Mouse (Mus musculus): ENCODE data around the gene Spata13. TPM values are rescaled to one million over a fixed set of nuclear protein-coding genes. Genes with fewer than 3 reads are reported as not detected.

Spata13 gene
- polyA plus RNA-seq, 1 experiment from 2014 or later = 16.8 TPM

GRCm38 (mm10) chr14:60741490-60741981 is 107.7 kb downstream of the Spata13 start:
- Histone ChIP-seq H3K9me3 (replicated peaks; ENCODE audit: control insufficient read depth, low read length) (no peaks in the 10 kb centered on the region), H3K36me3 (ENCODE audit: control insufficient read depth, insufficient read depth, low read length) (peaks cover 5% of the 10 kb centered on the region), H3K27me3 (ENCODE audit: control insufficient read depth, insufficient read depth, low read length) (no peaks in the 10 kb centered on the region), H3K4me1 (ENCODE audit: control insufficient read depth, insufficient read depth, low read length) (peaks cover 65% of the 10 kb centered on the region), H3K4me3 (ENCODE audit: low read depth, low read length) (no peak overlapping the region), H3K9ac (ENCODE audit: low read depth, low read length) (0 out of 2 replicates have a peak overlapping the region, but pooled peaks have one; percentile 18), H3K4me2 (peak overlapping the region; percentile 6; the same call in 1 of the 2 replicates), H3K27ac (ENCODE audit: low read depth, low read length) (peak overlapping the region; percentile 81)
- 43% methylated on average over 6 of the region's 6 CpGs for WGBS (ENCODE audit: insufficient replicate concordance)
- peak; percentile 47; the same call in 1 of the 2 replicates for ATAC-seq (replicated peaks; ENCODE audit: insufficient number of reproducible peaks, low FRiP score, low TSS enrichment)

DNA sequence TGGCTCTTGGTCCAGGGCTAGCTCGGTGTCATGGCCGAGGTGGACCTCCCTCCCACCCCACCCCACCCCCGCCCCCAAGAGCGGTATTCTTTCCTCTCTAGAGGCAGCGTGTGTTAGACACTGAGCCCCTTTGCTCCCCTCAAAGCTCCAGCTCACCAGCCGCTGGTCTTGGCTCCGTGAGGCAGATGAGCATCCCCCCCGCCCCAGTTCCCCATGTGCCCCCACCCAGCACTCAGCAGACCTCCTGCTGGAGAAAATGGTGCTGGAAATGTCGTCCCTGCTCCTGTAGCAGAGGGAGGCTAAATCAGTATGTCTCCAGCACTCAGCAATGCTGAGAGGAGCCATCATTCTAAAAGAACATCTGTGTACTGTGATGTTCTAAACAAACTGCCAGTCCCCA is 109.9 kb downstream of the Spata13 start:
- Histone ChIP-seq H3K9ac (ENCODE audit: low read depth, low read length) (no peak overlapping the region), H3K4me1 (ENCODE audit: control insufficient read depth, insufficient read depth, low read length) (peaks cover 47% of the 10 kb centered on the region), H3K4me2 (no peak overlapping the region), H3K27me3 (ENCODE audit: control insufficient read depth, insufficient read depth, low read length) (no peaks in the 10 kb centered on the region), H3K9me3 (replicated peaks; ENCODE audit: control insufficient read depth, low read length) (no peaks in the 10 kb centered on the region), H3K36me3 (ENCODE audit: control insufficient read depth, insufficient read depth, low read length) (peaks cover 13% of the 10 kb centered on the region), H3K27ac (ENCODE audit: low read depth, low read length) (no peak overlapping the region; the same call in 1 of the 2 replicates), H3K4me3 (ENCODE audit: low read depth, low read length) (no peak overlapping the region)
- 72% methylated on average over 9 of the region's 9 CpGs for WGBS (ENCODE audit: insufficient replicate concordance)
- no peak for ATAC-seq (replicated peaks; ENCODE audit: insufficient number of reproducible peaks, low FRiP score, low TSS enrichment)

GRCm38 (mm10) chr14:60745201-60745600 is 111.4 kb downstream of the Spata13 start:
- Histone ChIP-seq H3K4me1 (ENCODE audit: control insufficient read depth, insufficient read depth, low read length) (peaks cover 41% of the 10 kb centered on the region), H3K9me3 (replicated peaks; ENCODE audit: control insufficient read depth, low read length) (no peaks in the 10 kb centered on the region), H3K27ac (ENCODE audit: low read depth, low read length) (peak overlapping the region; percentile 13; the same call in 1 of the 2 replicates), H3K4me3 (ENCODE audit: low read depth, low read length) (no peak overlapping the region), H3K4me2 (no peak overlapping the region), H3K9ac (ENCODE audit: low read depth, low read length) (peak overlapping the region; percentile 18; the same call in 1 of the 2 replicates), H3K27me3 (ENCODE audit: control insufficient read depth, insufficient read depth, low read length) (no peaks in the 10 kb centered on the region), H3K36me3 (ENCODE audit: control insufficient read depth, insufficient read depth, low read length) (peaks cover 13% of the 10 kb centered on the region)
- 53% methylated on average over 6 of the region's 6 CpGs for WGBS (ENCODE audit: insufficient replicate concordance)
- ATAC-seq (replicated peaks; ENCODE audit: insufficient number of reproducible peaks, low FRiP score, low TSS enrichment) = no peak

DNA sequence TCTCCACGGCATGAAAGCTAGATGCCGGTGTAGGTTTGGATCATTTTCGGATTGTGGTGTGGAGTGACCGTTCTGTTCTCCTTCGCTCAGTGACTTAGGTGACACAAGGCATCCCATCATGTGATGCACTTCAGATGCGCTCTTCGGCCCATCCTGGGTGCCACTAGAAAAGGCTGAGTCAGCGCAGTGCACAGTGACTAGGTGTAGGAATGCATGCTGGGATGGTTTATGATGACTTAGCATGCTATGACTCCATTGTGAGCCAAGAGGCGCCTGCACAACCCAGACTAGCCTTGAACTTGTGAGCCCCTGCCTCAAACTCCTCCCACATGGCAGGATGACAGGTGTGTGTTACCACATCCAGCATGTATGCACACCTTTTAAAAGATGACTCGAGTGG is 112.3 kb downstream of the Spata13 start:
- no peaks in the 10 kb centered on the region for H3K9me3 ChIP-seq (replicated peaks; ENCODE audit: control insufficient read depth, low read length)
- H3K4me3 ChIP-seq (ENCODE audit: low read depth, low read length) = no peak overlapping the region
- no peak for ATAC-seq (replicated peaks; ENCODE audit: insufficient number of reproducible peaks, low FRiP score, low TSS enrichment)
- H3K4me1 ChIP-seq (ENCODE audit: control insufficient read depth, insufficient read depth, low read length) = peaks cover 34% of the 10 kb centered on the region
- H3K27ac ChIP-seq (ENCODE audit: low read depth, low read length) = no peak overlapping the region
- H3K36me3 ChIP-seq (ENCODE audit: control insufficient read depth, insufficient read depth, low read length) = peaks cover 13% of the 10 kb centered on the region
- no peaks in the 10 kb centered on the region for H3K27me3 ChIP-seq (ENCODE audit: control insufficient read depth, insufficient read depth, low read length)
- no peak overlapping the region for H3K4me2 ChIP-seq
- H3K9ac ChIP-seq (ENCODE audit: low read depth, low read length) = no peak overlapping the region
- 93% methylated on average over 10 of the region's 10 CpGs for WGBS (ENCODE audit: insufficient replicate concordance)

DNA sequence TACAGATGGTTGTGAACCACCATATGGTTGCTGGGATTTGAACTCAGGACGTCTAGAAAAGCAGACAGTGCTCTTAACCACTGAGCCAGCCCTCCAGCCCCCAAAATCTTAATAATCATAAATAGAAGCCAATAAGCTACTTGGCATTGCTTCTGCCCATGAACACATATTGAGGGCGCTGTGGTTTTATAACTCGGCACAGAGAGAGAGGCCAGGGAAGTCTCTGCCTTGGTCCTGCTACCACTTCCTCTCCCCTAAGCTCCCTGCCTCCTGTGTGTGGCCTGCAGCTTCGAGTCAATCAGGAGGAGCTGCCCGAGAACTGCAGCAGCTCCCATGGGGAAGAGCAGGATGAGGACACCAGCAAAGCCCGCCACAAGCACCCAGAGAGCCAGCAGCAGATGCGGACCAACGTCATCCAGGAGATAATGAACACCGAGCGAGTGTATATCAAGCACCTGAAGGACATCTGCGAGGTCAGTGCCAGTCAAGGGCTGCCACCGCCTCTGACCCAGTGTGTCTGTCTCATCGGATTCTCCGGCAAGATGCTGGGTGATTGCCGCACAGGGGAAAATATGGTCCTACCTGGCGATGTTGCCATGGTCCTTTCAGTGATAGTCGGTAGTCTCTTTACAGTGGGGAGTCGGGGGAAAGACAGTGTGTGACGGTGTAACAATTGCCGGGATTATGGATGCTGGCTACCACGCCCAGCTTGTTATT is 113.5 kb downstream of the Spata13 start:
- Histone ChIP-seq H3K27me3 (ENCODE audit: control insufficient read depth, insufficient read depth, low read length) (no peaks in the 10 kb centered on the region), H3K36me3 (ENCODE audit: control insufficient read depth, insufficient read depth, low read length) (peaks cover 16% of the 10 kb centered on the region), H3K9me3 (replicated peaks; ENCODE audit: control insufficient read depth, low read length) (no peaks in the 10 kb centered on the region), H3K4me1 (ENCODE audit: control insufficient read depth, insufficient read depth, low read length) (peaks cover 22% of the 10 kb centered on the region), H3K27ac (ENCODE audit: low read depth, low read length) (no peak overlapping the region), H3K4me2 (no peak overlapping the region), H3K9ac (ENCODE audit: low read depth, low read length) (no peak overlapping the region), H3K4me3 (ENCODE audit: low read depth, low read length) (no peak overlapping the region)
- no peak for ATAC-seq (replicated peaks; ENCODE audit: insufficient number of reproducible peaks, low FRiP score, low TSS enrichment)
- 87% methylated on average over 21 of the region's 21 CpGs for WGBS (ENCODE audit: insufficient replicate concordance)

DNA sequence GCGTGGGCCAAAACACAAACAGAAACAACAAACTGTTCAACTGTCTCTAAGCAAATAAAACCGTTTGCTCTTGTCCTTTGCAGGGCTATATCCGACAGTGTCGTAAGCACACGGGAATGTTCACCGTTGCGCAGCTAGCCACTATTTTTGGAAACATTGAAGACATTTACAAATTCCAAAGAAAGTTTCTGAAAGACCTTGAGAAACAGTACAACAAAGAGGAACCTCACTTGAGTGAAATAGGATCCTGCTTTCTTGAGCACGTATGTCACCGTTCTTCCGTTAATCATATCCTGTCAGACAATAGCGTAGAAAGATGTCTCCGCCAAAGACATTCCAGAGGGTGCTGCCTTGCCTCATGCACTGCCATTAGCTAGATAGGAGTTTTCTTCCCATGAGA is 116.1 kb downstream of the Spata13 start:
- 0 out of 2 replicates have a peak, but pooled peaks cover 5% of the 10 kb centered on the region for H3K4me1 ChIP-seq (ENCODE audit: control insufficient read depth, insufficient read depth, low read length)
- no peak for ATAC-seq (replicated peaks; ENCODE audit: insufficient number of reproducible peaks, low FRiP score, low TSS enrichment)
- WGBS (ENCODE audit: insufficient replicate concordance) = 62% methylated on average over 12 of the region's 12 CpGs
- no peaks in the 10 kb centered on the region for H3K9me3 ChIP-seq (replicated peaks; ENCODE audit: control insufficient read depth, low read length)
- H3K4me3 ChIP-seq (ENCODE audit: low read depth, low read length) = no peak overlapping the region
- H3K27ac ChIP-seq (ENCODE audit: low read depth, low read length) = peak overlapping the region; percentile 18; the same call in 1 of the 2 replicates
- peaks cover 22% of the 10 kb centered on the region for H3K36me3 ChIP-seq (ENCODE audit: control insufficient read depth, insufficient read depth, low read length)
- H3K4me2 ChIP-seq = no peak overlapping the region
- H3K9ac ChIP-seq (ENCODE audit: low read depth, low read length) = 0 out of 2 replicates have a peak overlapping the region, but pooled peaks have one; percentile 28
- no peaks in the 10 kb centered on the region for H3K27me3 ChIP-seq (ENCODE audit: control insufficient read depth, insufficient read depth, low read length)

DNA sequence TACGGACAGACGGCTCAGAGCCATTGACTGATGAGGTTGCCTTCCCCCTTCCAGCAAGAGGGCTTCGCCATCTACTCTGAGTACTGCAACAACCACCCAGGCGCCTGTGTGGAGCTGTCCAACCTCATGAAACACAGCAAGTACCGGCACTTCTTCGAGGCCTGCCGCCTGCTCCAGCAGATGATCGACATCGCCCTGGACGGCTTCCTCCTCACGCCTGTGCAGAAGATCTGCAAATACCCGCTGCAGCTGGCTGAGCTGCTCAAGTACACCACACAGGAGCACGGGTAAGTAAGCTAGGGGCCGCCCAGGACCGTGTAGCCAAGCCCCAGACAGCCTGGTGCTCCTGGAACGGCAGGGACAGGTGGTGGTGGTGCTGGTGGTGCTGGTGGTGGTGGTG is 117.8 kb downstream of the Spata13 start:
- Histone ChIP-seq H3K9me3 (replicated peaks; ENCODE audit: control insufficient read depth, low read length) (no peaks in the 10 kb centered on the region), H3K4me2 (no peak overlapping the region), H3K36me3 (ENCODE audit: control insufficient read depth, insufficient read depth, low read length) (peaks cover 29% of the 10 kb centered on the region), H3K27ac (ENCODE audit: low read depth, low read length) (no peak overlapping the region), H3K27me3 (ENCODE audit: control insufficient read depth, insufficient read depth, low read length) (no peaks in the 10 kb centered on the region), H3K4me1 (ENCODE audit: control insufficient read depth, insufficient read depth, low read length) (0 out of 2 replicates have a peak, but pooled peaks cover 5% of the 10 kb centered on the region), H3K9ac (ENCODE audit: low read depth, low read length) (no peak overlapping the region), H3K4me3 (ENCODE audit: low read depth, low read length) (no peak overlapping the region)
- WGBS (ENCODE audit: insufficient replicate concordance) = 89% methylated on average over 16 of the region's 16 CpGs
- ATAC-seq (replicated peaks; ENCODE audit: insufficient number of reproducible peaks, low FRiP score, low TSS enrichment) = no peak

DNA sequence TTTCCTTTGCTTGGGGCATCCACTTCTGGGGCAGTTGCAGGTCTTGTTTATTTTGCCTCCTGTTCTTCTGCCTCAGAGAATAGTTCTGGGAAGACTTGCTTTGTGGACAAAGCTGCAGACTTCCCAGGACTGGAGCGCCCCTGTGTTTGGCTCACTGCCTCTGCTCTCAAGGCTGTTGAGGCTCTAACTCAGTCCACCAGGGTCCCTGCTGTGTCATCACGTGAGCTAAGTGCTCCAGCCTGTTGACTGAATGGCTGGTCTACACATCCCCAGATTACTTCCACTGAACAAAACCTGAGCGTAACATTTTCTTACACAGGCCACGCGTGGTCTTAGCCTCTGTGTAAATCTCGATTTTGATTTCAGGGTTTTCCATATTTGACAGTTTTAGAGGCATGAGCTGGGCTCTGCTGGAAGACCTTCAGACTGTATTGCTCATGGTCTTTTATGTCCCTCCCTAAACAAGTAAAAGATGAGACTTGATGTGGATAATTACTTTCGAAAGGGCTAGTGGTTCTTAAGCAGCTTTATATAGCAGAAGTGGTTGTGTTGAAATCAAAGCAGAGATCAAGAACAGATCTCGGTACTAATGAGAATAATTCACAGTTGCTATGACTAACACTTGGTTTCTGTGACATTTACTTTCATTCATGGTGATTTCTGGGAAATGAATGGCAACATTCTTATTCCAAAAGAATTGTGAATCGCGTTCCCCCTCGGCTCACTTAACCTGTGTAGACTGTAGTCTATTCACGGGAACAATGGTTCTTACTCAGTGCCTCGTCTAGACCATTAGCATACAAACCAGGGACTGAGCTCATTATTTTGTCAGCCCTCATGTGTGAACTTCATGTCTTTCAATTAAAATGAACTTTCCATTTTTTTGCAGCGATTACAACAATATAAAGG is 119.3 kb downstream of the Spata13 start:
- H3K36me3 ChIP-seq (ENCODE audit: control insufficient read depth, insufficient read depth, low read length) = peaks cover 21% of the 10 kb centered on the region
- no peak for ATAC-seq (replicated peaks; ENCODE audit: insufficient number of reproducible peaks, low FRiP score, low TSS enrichment)
- H3K4me2 ChIP-seq = no peak overlapping the region
- H3K9ac ChIP-seq (ENCODE audit: low read depth, low read length) = no peak overlapping the region
- 88% methylated on average over 14 of the region's 14 CpGs for WGBS (ENCODE audit: insufficient replicate concordance)
- no peaks in the 10 kb centered on the region for H3K27me3 ChIP-seq (ENCODE audit: control insufficient read depth, insufficient read depth, low read length)
- no peaks in the 10 kb centered on the region for H3K9me3 ChIP-seq (replicated peaks; ENCODE audit: control insufficient read depth, low read length)
- no peak overlapping the region for H3K4me3 ChIP-seq (ENCODE audit: low read depth, low read length)
- H3K4me1 ChIP-seq (ENCODE audit: control insufficient read depth, insufficient read depth, low read length) = 0 out of 2 replicates have a peak, but pooled peaks cover 5% of the 10 kb centered on the region
- H3K27ac ChIP-seq (ENCODE audit: low read depth, low read length) = no peak overlapping the region
